Mouse (Mus musculus): ENCODE results near the gene Slc16a3. TPM values are rescaled to one million over a fixed set of nuclear protein-coding genes. Genes with fewer than 3 reads are reported as not detected.

The Slc16a3 gene
- polyA plus RNA-seq, 1 experiment from 2014 or later: 8.4 TPM

GRCm38 (mm10) chr11:120984448-120985330, 36.4 kb downstream of the Slc16a3 start:
- no peaks in the 10 kb centered on the region for H3K27me3 ChIP-seq (replicated peaks)
- WGBS: 76% methylated on average over 4 of the region's 4 CpGs
- no peak overlapping the region for H3K27ac ChIP-seq
- H3K9me3 ChIP-seq: no peaks in the 10 kb centered on the region
- H3K4me3 ChIP-seq: no peak overlapping the region
- H3K4me2 ChIP-seq: no peak overlapping the region
- no peak for ATAC-seq (replicated peaks)
- H3K9ac ChIP-seq: no peak overlapping the region
- H3K4me1 ChIP-seq: peaks cover 26% of the 10 kb centered on the region
- H3K36me3 ChIP-seq (replicated peaks): peaks cover 32% of the 10 kb centered on the region; the same call in 1 of the 2 replicates

GRCm38 (mm10) chr11:120987608-120988007, 39.3 kb downstream of the Slc16a3 start:
- no peak overlapping the region for H3K27ac ChIP-seq
- H3K9me3 ChIP-seq: no peaks in the 10 kb centered on the region
- H3K27me3 ChIP-seq (replicated peaks): no peaks in the 10 kb centered on the region
- H3K9ac ChIP-seq: no peak overlapping the region
- WGBS: 84% methylated on average over 3 of the region's 3 CpGs
- no peak overlapping the region for H3K4me2 ChIP-seq
- no peak for ATAC-seq (replicated peaks)
- H3K4me3 ChIP-seq: no peak overlapping the region
- peaks cover 42% of the 10 kb centered on the region for H3K4me1 ChIP-seq
- H3K36me3 ChIP-seq (replicated peaks): peaks cover 7% of the 10 kb centered on the region; the same call in 1 of the 2 replicates

GRCm38 (mm10) chr11:120988410-120988809, 40.1 kb downstream of the Slc16a3 start:
- Histone ChIP-seq H3K4me3 (0 out of 2 replicates have a peak overlapping the region, but pooled peaks have one; percentile 85), H3K9ac (0 out of 2 replicates have a peak overlapping the region, but pooled peaks have one; percentile 6), H3K27me3 (replicated peaks) (no peaks in the 10 kb centered on the region), H3K36me3 (replicated peaks) (no peaks in the 10 kb centered on the region; the same call in 1 of the 2 replicates), H3K9me3 (no peaks in the 10 kb centered on the region), H3K4me2 (peak overlapping the region; percentile 82), H3K27ac (no peak overlapping the region), H3K4me1 (peaks cover 50% of the 10 kb centered on the region)
- 68% methylated on average over 4 of the region's 4 CpGs for WGBS
- no peak for ATAC-seq (replicated peaks)

GRCm38 (mm10) chr11:120989523-120989922, 41.2 kb downstream of the Slc16a3 start:
- peak overlapping the region; percentile 82 for H3K4me2 ChIP-seq
- H3K9ac ChIP-seq: peak overlapping the region; percentile 99
- H3K27me3 ChIP-seq (replicated peaks): no peaks in the 10 kb centered on the region
- H3K4me1 ChIP-seq: peaks cover 54% of the 10 kb centered on the region
- H3K4me3 ChIP-seq: peak overlapping the region; percentile 85
- peak overlapping the region; percentile 93 for H3K27ac ChIP-seq
- no peaks in the 10 kb centered on the region for H3K9me3 ChIP-seq
- ATAC-seq (replicated peaks): no peak
- 24% methylated on average over 1 of the region's 1 CpGs for WGBS
- H3K36me3 ChIP-seq (replicated peaks): no peaks in the 10 kb centered on the region

- Histone ChIP-seq H3K4me3 (peak overlapping the region; percentile 85), H3K9me3 (no peaks in the 10 kb centered on the region), H3K36me3 (replicated peaks) (no peaks in the 10 kb centered on the region), H3K9ac (peak overlapping the region; percentile 99), H3K27ac (peak overlapping the region; percentile 93), H3K4me2 (peak overlapping the region; percentile 82), H3K4me1 (peaks cover 54% of the 10 kb centered on the region), H3K27me3 (replicated peaks) (no peaks in the 10 kb centered on the region)
- 2% methylated on average over 24 of the region's 35 CpGs for WGBS
- ATAC-seq (replicated peaks): peak; percentile 53
Measured at GRCm38 (mm10) chr11:120990126-120990781, 42.0 kb downstream of the Slc16a3 start.

GRCm38 (mm10) chr11:120990951-120991526, 42.8 kb downstream of the Slc16a3 start, which contains the start of gene Csnk1d:
Gene Csnk1d, minus strand, starts transcription at chr11:120991330.
- peaks cover 54% of the 10 kb centered on the region for H3K4me1 ChIP-seq
- H3K27me3 ChIP-seq (replicated peaks): no peaks in the 10 kb centered on the region

GRCm38 (mm10) chr11:120991791-120992190, 43.5 kb downstream of the Slc16a3 start:
- peaks cover 54% of the 10 kb centered on the region for H3K4me1 ChIP-seq
- 81% methylated on average over 3 of the region's 3 CpGs for WGBS
- H3K4me3 ChIP-seq: peak overlapping the region; percentile 85
- no peak; the same call in 1 of the 2 replicates for ATAC-seq (replicated peaks)
- H3K27ac ChIP-seq: peak overlapping the region; percentile 93
- no peaks in the 10 kb centered on the region for H3K27me3 ChIP-seq (replicated peaks)
- no peaks in the 10 kb centered on the region for H3K9me3 ChIP-seq
- peak overlapping the region; percentile 68 for H3K9ac ChIP-seq
- peak overlapping the region; percentile 71 for H3K4me2 ChIP-seq
- no peaks in the 10 kb centered on the region for H3K36me3 ChIP-seq (replicated peaks)

More at GRCm38 (mm10) chr11:120990951-120991526, 42.8 kb downstream of the Slc16a3 start, which contains the start of gene Csnk1d:
- under 1% methylated on average over 59 of the region's 59 CpGs for WGBS
- no peaks in the 10 kb centered on the region for H3K36me3 ChIP-seq (replicated peaks)
- H3K9me3 ChIP-seq: no peaks in the 10 kb centered on the region
- H3K4me2 ChIP-seq: peak within 1 kb of the TSS; percentile 82
- peak within 1 kb of the TSS; percentile 93 for H3K27ac ChIP-seq
- ATAC-seq (replicated peaks): peak; percentile 89
- peak within 1 kb of the TSS; percentile 85 for H3K4me3 ChIP-seq
- H3K9ac ChIP-seq: peak within 1 kb of the TSS; percentile 99

GRCm38 (mm10) chr11:120993080-120993479, 44.8 kb downstream of the Slc16a3 start:
- no peaks in the 10 kb centered on the region for H3K9me3 ChIP-seq
- H3K9ac ChIP-seq: no peak overlapping the region
- H3K4me1 ChIP-seq: peaks cover 44% of the 10 kb centered on the region
- 100% methylated on average over 3 of the region's 3 CpGs for WGBS
- no peak overlapping the region for H3K4me2 ChIP-seq
- H3K4me3 ChIP-seq: no peak overlapping the region
- H3K36me3 ChIP-seq (replicated peaks): no peaks in the 10 kb centered on the region
- ATAC-seq (replicated peaks): no peak
- no peaks in the 10 kb centered on the region for H3K27me3 ChIP-seq (replicated peaks)
- no peak overlapping the region for H3K27ac ChIP-seq

- Histone ChIP-seq H3K36me3 (replicated peaks) (no peaks in the 10 kb centered on the region), H3K9ac (no peak overlapping the region), H3K9me3 (no peaks in the 10 kb centered on the region), H3K4me1 (peaks cover 39% of the 10 kb centered on the region), H3K27ac (no peak overlapping the region), H3K4me2 (no peak overlapping the region), H3K27me3 (replicated peaks) (no peaks in the 10 kb centered on the region), H3K4me3 (no peak overlapping the region)
- no peak for ATAC-seq (replicated peaks)
- 64% methylated on average over 5 of the region's 5 CpGs for WGBS
Measured at GRCm38 (mm10) chr11:120993586-120993985, 45.3 kb downstream of the Slc16a3 start.

- H3K9ac ChIP-seq: no peak overlapping the region
- H3K9me3 ChIP-seq: no peaks in the 10 kb centered on the region
- no peak for ATAC-seq (replicated peaks)
- WGBS: 90% methylated on average over 6 of the region's 6 CpGs
- no peak overlapping the region for H3K4me2 ChIP-seq
- no peak overlapping the region for H3K4me3 ChIP-seq
- no peaks in the 10 kb centered on the region for H3K27me3 ChIP-seq (replicated peaks)
- H3K4me1 ChIP-seq: peaks cover 27% of the 10 kb centered on the region
- H3K27ac ChIP-seq: no peak overlapping the region
- H3K36me3 ChIP-seq (replicated peaks): no peaks in the 10 kb centered on the region
Measured at GRCm38 (mm10) chr11:120994741-120995140, 46.5 kb downstream of the Slc16a3 start.

GRCm38 (mm10) chr11:121001966-121002365, 53.7 kb downstream of the Slc16a3 start:
- WGBS: 78% methylated on average over 4 of the region's 4 CpGs
- no peak for ATAC-seq (replicated peaks)

GRCm38 (mm10) chr11:121004281-121004680, 56.0 kb downstream of the Slc16a3 start:
- Histone ChIP-seq H3K4me1 (no peaks in the 10 kb centered on the region), H3K4me3 (no peak overlapping the region), H3K9ac (no peak overlapping the region), H3K9me3 (no peaks in the 10 kb centered on the region), H3K27ac (no peak overlapping the region), H3K4me2 (no peak overlapping the region), H3K27me3 (replicated peaks) (no peaks in the 10 kb centered on the region), H3K36me3 (replicated peaks) (no peaks in the 10 kb centered on the region)
- ATAC-seq (replicated peaks): no peak
- whole genome bisulfite sequencing: 56% methylated on average over 5 of the region's 5 CpGs

More at GRCm38 (mm10) chr11:121001966-121002365, 53.7 kb downstream of the Slc16a3 start:
- no peaks in the 10 kb centered on the region for H3K36me3 ChIP-seq (replicated peaks)
- no peak overlapping the region for H3K9ac ChIP-seq
- H3K9me3 ChIP-seq: no peaks in the 10 kb centered on the region
- no peak overlapping the region for H3K4me3 ChIP-seq
- no peak overlapping the region for H3K27ac ChIP-seq
- no peaks in the 10 kb centered on the region for H3K4me1 ChIP-seq
- H3K27me3 ChIP-seq (replicated peaks): no peaks in the 10 kb centered on the region
- no peak overlapping the region for H3K4me2 ChIP-seq

Data from midbrain, embryonic 15.5 days (tissue).